Mouse (Mus musculus) gastrocnemius, postnatal 10 days (tissue): ENCODE results near the gene Lrrn3. TPM values are rescaled to one million over a fixed set of nuclear protein-coding genes. Genes with fewer than 3 reads are reported as not detected.

Experiments
- DNase-seq: peaks from one replicate; pipeline ENCODE4 v3.0.0; 2021; ENCODE audit warnings: mixed read lengths
- total RNA-seq, 2 experiments: library from RNA; stranded (reverse); gene quantifications; 2 replicates each; pipeline ENCODE4 v1.2.3; 2021

Lrrn3 gene
- total RNA-seq, 2 experiments from 2014 or later: 1.0 to 1.3 TPM

DNA sequence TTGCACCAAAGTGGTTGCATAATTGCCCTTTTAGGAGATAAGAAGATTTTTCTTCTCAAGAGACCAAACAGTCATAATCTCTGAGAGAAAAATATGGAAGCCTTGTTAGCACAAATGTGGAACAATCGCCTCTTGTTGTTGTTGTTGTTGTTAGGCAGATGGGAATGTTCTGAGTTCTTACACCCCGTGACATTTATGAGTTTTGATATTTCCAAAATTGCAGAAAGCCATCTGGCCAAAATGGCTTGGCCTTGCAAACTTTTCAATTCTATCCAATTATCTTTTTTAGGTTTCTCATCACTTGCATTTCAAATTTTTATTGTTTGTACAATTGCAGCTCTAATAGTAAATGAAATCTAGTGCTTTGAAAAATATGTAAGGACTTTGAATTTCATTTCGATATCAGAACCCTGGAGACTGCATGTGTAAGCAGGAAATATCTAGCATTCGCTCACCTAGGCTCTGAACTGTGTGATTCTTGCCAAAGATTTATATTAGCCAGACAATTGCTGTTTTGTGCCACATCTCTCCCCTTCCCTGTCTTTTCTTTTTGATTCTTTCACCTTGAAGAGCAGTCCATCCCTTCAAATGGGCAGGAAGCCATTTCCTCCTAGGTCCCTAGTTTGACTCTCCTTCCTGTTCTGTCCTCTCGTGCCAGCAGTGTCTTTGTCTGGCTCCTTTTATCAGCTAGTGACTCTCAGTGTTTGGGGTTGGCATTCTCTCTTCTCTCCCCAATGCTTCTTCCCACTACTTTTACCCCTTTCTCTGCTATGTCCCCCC, 49.8 kb downstream of the Lrrn3 start:
- no peak for DNase-seq

DNA sequence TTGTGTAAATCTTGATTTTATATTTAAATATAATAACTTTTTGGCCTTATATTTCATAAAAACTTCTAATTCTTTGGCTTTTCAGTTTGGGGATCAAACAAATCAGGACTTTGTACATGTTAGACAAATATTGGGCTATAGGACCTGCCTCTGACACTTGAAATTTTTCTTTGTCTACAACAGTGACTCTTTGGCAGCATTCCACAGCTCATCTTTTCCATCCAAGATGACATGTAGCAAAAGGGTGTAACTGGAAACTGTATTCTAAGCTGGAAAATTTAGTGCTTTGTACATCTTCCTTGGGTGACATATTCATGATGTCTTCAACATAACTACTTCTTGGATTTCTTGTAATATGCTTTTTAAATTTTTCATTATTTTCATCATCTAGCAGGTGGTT, 57.4 kb downstream of the Lrrn3 start:
- DNase-seq: no peak

DNA sequence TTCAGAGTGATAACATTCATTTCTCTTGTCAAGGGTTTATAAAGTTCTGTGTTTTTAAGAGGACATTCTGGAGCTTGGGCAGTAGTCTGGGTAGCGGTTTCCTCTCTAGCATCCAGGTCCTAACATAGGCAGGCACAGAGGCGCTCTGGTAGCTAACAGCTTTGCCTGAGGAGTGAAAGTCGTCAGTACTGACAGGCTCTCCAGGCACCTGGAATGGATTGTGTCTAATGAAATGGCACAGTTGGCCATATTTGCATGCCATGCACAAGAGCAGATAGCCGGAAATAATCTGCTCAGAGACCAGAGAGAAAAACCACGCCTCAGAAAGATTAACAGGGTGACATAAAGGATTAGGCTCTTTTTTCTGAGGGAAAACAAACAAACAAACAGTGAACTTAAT, 58.8 kb downstream of the Lrrn3 start:
- DNase-seq: no peak

DNA sequence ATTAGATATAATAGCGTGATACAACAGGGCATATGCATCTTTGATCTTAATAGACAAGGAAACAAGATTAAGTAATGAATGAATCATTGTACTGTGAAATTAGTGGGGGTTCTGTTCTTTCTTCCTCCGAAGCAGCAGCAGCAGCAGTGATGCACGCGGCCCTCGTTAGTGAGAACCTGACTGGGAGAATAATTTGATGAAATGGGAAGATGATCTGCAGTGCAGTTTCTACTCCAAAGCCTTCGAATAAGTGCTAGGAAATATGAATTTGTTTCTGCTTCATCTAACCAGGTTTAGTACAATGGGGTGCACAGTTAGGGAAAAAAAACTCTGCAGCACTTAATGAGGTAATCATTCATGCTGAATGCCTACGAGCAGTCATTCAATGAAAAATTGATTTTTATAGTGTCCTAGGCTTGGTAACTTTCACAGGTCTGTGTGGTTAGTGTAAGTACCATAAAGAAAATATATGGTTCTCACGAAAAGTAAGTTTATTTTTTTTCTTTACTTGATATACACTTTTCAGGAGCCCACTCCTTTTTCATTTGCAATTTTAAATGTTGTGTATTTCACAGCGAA, 61.0 kb downstream of the Lrrn3 start:
- no peak for DNase-seq

DNA sequence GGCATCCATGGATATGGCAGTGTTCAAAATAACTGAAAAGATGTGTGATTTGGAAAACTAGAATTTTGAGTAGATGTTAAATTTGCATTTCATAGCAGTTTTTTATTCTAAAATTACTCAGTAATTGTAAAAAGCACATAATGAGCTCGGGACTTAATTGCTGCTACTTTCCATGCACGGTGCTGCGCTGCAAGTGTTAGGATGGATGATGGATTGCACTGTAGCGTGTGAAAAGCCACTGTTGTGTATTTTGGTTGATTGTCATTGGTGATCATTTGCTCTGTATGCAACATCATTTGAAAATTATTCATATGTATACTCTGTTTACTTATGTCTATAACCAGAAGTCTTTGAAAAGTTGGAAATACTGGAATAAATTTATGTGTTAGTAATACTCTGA, 68.3 kb downstream of the Lrrn3 start:
- no peak for DNase-seq

DNA sequence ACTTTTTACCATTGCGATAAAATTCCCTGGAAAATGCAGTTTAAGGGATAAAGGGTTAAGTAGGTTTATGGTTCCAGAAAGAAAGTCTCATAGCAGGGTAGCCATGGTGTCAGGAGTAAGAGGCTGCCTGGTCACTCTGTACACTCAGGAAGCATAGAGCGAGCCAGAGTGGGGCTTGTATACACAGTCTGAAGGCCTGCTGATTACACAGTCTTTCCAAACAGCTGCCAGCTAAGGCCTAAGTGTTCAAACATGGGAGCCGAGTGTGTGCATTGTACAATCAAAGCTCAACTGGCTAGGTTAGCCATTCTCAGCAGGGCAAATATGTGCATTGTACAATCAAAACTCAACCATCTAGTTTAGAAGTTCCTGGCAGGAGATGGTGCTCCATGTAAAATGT, 69.1 kb downstream of the Lrrn3 start:
- DNase-seq: no peak

DNA sequence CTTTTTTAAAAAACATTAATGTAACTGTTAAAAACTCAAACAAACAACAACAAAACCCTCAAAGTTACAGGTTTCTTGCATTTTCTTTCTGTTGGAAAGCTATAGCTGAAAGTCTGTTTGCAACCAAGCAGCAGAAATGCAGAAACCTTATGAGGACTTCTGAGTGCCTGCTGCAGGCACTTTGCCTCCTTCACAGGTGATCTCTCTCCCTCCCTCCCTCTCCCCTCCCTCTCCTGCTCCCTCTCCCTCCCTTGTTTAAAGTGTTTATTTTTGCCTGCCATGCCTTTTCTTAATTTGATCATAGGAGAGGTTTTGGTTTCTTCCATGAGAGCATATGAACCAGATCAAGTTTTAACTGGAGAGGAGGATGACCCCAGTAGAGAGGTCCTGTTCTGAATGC, 69.6 kb downstream of the Lrrn3 start:
- no peak for DNase-seq

DNA sequence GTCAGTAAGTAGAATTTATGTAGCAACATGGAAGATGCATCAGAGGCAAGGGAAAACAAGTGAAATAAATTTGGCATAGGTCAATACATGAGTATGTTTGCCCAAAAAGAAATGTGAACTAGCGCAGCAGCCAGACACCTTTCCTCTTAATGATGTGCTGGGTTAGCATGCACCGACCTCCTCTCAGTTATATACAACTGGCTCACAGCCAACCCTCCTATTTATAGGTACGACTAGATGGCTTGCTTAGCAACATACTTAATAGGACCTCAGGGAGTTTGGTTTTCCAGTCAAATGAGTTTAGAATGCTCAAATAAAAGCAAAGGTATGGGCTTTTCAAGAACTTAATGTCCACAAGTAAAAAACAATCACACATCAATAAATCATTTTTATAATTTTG, 76.8 kb downstream of the Lrrn3 start:
- DNase-seq: no peak

DNA sequence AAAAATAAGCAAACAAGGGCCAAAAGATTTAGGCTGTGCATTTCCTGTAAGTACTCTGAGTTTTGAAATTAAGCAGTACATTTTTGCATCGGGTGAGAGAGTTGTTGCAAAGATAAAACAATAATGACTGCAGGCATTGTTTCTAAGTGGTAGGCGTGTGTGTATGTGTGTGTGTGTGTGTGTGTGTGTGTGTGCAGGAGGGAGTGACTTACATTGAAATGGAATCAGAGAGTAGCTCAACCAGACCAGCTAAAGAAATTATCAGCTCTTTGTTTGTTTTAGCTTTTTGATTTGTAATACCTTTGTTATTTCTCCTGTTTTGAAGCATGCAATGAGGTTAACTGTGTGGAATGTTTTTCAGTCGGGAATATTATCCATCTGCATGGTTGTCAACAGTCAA, 84.3 kb downstream of the Lrrn3 start:
- no peak for DNase-seq
